Comparison of ENCODE assay signal across 8 mouse cellular contexts in genomic region chr13:14062209-14063012, GRCm38 (mm10). TPM values are rescaled to one million over a fixed set of nuclear protein-coding genes. Genes with fewer than 3 reads are reported as not detected.
A peak's percentile ranks its signal among the peaks of the same experiment; 100 is the strongest.
DNase-seq lines count a peak whose midpoint lies in the region; ATAC-seq and TF ChIP-seq lines count a peak whose summit lies in the region.

No protein-coding gene starts in this region.

- intact Hi-C loops in heart, postnatal 36 days (cut with DNase I): loop anchor here (2.0 to 10.0 kb wide), 5 partner anchors 24 to 552 kb away; partner anchors contain the start of genes B3galnt2, Mrpl32, Psma2 and Tbce
- intact Hi-C loops in left cerebral cortex, postnatal 4 days (cut with DNase I): no loop called here

- ATAC-seq in heart, embryonic 11.5 days (replicated peaks; ENCODE audit: insufficient number of reproducible peaks, low FRiP score, low TSS enrichment): no peak
- ATAC-seq in forebrain, embryonic 12.5 days (ENCODE audit: low FRiP score): no peak
- ATAC-seq in limb, embryonic 15.5 days (ENCODE audit: insufficient number of reproducible peaks, low FRiP score, low TSS enrichment, low read depth): no peak

- no peaks in the 10 kb centered on the region for H3K27me3 ChIP-seq in heart, embryonic 11.5 days (ENCODE audit: control insufficient read depth, insufficient read depth, low read length)
- no peaks in the 10 kb centered on the region for H3K27me3 ChIP-seq in E14TG2a.4 (ENCODE audit: insufficient read depth, low read length)
- H3K27me3 ChIP-seq in forebrain, embryonic 12.5 days: no peaks in the 10 kb centered on the region
- H3K27me3 ChIP-seq in limb, embryonic 15.5 days: no peaks in the 10 kb centered on the region

- no peaks in the 10 kb centered on the region for H3K9me3 ChIP-seq in heart, embryonic 11.5 days (replicated peaks; ENCODE audit: control insufficient read depth, low read length)
- H3K9me3 ChIP-seq in E14TG2a.4 (ENCODE audit: low read length): no peaks in the 10 kb centered on the region
- H3K9me3 ChIP-seq in forebrain, embryonic 12.5 days: no peaks in the 10 kb centered on the region
- no peaks in the 10 kb centered on the region for H3K9me3 ChIP-seq in limb, embryonic 15.5 days

- H3K36me3 ChIP-seq in heart, embryonic 11.5 days (ENCODE audit: control insufficient read depth, insufficient read depth, low read length): 0 out of 2 replicates have a peak, but pooled peaks cover under 1% of the 10 kb centered on the region
- peaks cover 36% of the 10 kb centered on the region for H3K36me3 ChIP-seq in E14TG2a.4 (ENCODE audit: insufficient read depth, low read length)
- 0 out of 2 replicates have a peak, but pooled peaks cover under 1% of the 10 kb centered on the region for H3K36me3 ChIP-seq in forebrain, embryonic 12.5 days (replicated peaks)
- peaks cover 7% of the 10 kb centered on the region for H3K36me3 ChIP-seq in limb, embryonic 15.5 days

- H3K9ac ChIP-seq in heart, embryonic 11.5 days (ENCODE audit: low read depth, low read length): peak overlapping the region; percentile 82
- peak overlapping the region; percentile 87 for H3K9ac ChIP-seq in forebrain, embryonic 12.5 days
- peak overlapping the region; percentile 80 for H3K9ac ChIP-seq in limb, embryonic 15.5 days

- H3K4me2 ChIP-seq in heart, embryonic 11.5 days: peak overlapping the region; percentile 84
- peak overlapping the region; percentile 75 for H3K4me2 ChIP-seq in forebrain, embryonic 12.5 days
- H3K4me2 ChIP-seq in limb, embryonic 15.5 days: peak overlapping the region; percentile 62

- no peak for DNase-seq in heart, postnatal 36 days
- DNase-seq in gastrocnemius, postnatal 4 days (ENCODE audit: low spot score in 2 of 2): no peak
- no peak for DNase-seq in layer of hippocampus, postnatal 25 days (ENCODE audit: extremely low spot score in 1 of 2, low spot score in 1 of 2)
- no peak for DNase-seq in left cerebral cortex, postnatal 4 days

- peak overlapping the region; percentile 93 for H3K4me3 ChIP-seq in heart, embryonic 11.5 days (ENCODE audit: low read depth, low read length)
- peak overlapping the region; percentile 95 for H3K4me3 ChIP-seq in E14TG2a.4 (replicated peaks; ENCODE audit: low read length)
- peak overlapping the region; percentile 100 for H3K4me3 ChIP-seq in forebrain, embryonic 12.5 days (replicated peaks)
- H3K4me3 ChIP-seq in limb, embryonic 15.5 days: peak overlapping the region; percentile 98

- H3K27ac ChIP-seq in heart, embryonic 11.5 days (ENCODE audit: low read depth, low read length): peak overlapping the region; percentile 94
- peak overlapping the region; percentile 95 for H3K27ac ChIP-seq in forebrain, embryonic 12.5 days
- peak overlapping the region; percentile 96 for H3K27ac ChIP-seq in limb, embryonic 15.5 days

- no peak for TF ChIP-seq CTCF in E14TG2a.4 (conservative IDR thresholded peaks at IDR 0.05; ENCODE audit: low read length)

- 4% methylated on average over 11 of the region's 11 CpGs for WGBS in heart, embryonic 11.5 days (ENCODE audit: insufficient replicate concordance)
- WGBS in forebrain, embryonic 12.5 days: 8% methylated on average over 11 of the region's 11 CpGs
- 5% methylated on average over 11 of the region's 11 CpGs for WGBS in limb, embryonic 15.5 days

- H3K4me1 ChIP-seq in heart, embryonic 11.5 days (ENCODE audit: control insufficient read depth, insufficient read depth, low read length): peaks cover 3% of the 10 kb centered on the region
- peaks cover 36% of the 10 kb centered on the region for H3K4me1 ChIP-seq in E14TG2a.4 (replicated peaks; ENCODE audit: low read depth, low read length)
- peaks cover 26% of the 10 kb centered on the region for H3K4me1 ChIP-seq in forebrain, embryonic 12.5 days
- peaks cover 10% of the 10 kb centered on the region; the same call in 1 of the 2 replicates for H3K4me1 ChIP-seq in limb, embryonic 15.5 days

RNA-seq across cellular contexts. Expression of gene Arid4b, which starts 0.6 kb away (rescaled TPM):
- 42.7 and 53.2 TPM in 2 replicates for polyA plus RNA-seq in heart, embryonic 11.5 days (2014; fragmentation: Nextera tagmentation; extraction: Ambion mirVana)
- total RNA-seq in heart, postnatal 36 days (2021): 10 to 100 TPM; 22.0 to 23.5 TPM
- polyA plus RNA-seq in forebrain, embryonic 12.5 days (2016; fragmentation: Nextera tagmentation; extraction: Ambion mirVana): 96.0 and 102 TPM in 2 replicates
- 71.2 and 79.0 TPM in 2 replicates for polyA plus RNA-seq in limb, embryonic 15.5 days (2015; fragmentation: Nextera tagmentation; extraction: Ambion mirVana)
- total RNA-seq in gastrocnemius, postnatal 4 days (2021): 10 to 100 TPM; 25.9 to 29.2 TPM
- total RNA-seq in layer of hippocampus, postnatal 25 days (2021): 10 to 100 TPM; 39.3 to 48.1 TPM
- 10 to 100 TPM; 49.7 to 54.7 TPM for total RNA-seq in left cerebral cortex, postnatal 4 days (2021)

RNA-seq across cellular contexts. Expression of gene Ggps1, which starts 0.9 kb away (rescaled TPM):
- polyA plus RNA-seq in heart, embryonic 11.5 days (2014; fragmentation: Nextera tagmentation; extraction: Ambion mirVana): 41.8 and 49.2 TPM in 2 replicates
- 10 to 100 TPM; 20.4 to 26.1 TPM for total RNA-seq in heart, postnatal 36 days (2021)
- polyA plus RNA-seq in forebrain, embryonic 12.5 days (2016; fragmentation: Nextera tagmentation; extraction: Ambion mirVana): 74.6 and 77.5 TPM in 2 replicates
- 48.4 and 51.4 TPM in 2 replicates for polyA plus RNA-seq in limb, embryonic 15.5 days (2015; fragmentation: Nextera tagmentation; extraction: Ambion mirVana)
- 10 to 100 TPM; 24.1 to 29.7 TPM for total RNA-seq in gastrocnemius, postnatal 4 days (2021)
- 10 to 100 TPM; 53.7 to 62.0 TPM for total RNA-seq in layer of hippocampus, postnatal 25 days (2021)
- 10 to 100 TPM; 52.2 to 58.5 TPM for total RNA-seq in left cerebral cortex, postnatal 4 days (2021)

RNA-seq across cellular contexts. Expression of gene Tbce, which starts 23.0 kb away (rescaled TPM):
- polyA plus RNA-seq in heart, embryonic 11.5 days (2014; fragmentation: Nextera tagmentation; extraction: Ambion mirVana): 41.7 and 42.9 TPM in 2 replicates
- total RNA-seq in heart, postnatal 36 days (2021): 10 to 100 TPM; 19.1 to 23.5 TPM
- polyA plus RNA-seq in forebrain, embryonic 12.5 days (2016; fragmentation: Nextera tagmentation; extraction: Ambion mirVana): 75.8 and 79.3 TPM in 2 replicates
- 50.1 and 50.8 TPM in 2 replicates for polyA plus RNA-seq in limb, embryonic 15.5 days (2015; fragmentation: Nextera tagmentation; extraction: Ambion mirVana)
- total RNA-seq in gastrocnemius, postnatal 4 days (2021): 10 to 100 TPM; 29.4 to 31.1 TPM
- total RNA-seq in layer of hippocampus, postnatal 25 days (2021): 10 to 100 TPM; 61.3 to 89.7 TPM
- 10 to 100 TPM; 80.3 to 90.2 TPM for total RNA-seq in left cerebral cortex, postnatal 4 days (2021)
